Mouse (Mus musculus): ENCODE measurements around the gene Cactin.

The Cactin gene

DNA sequence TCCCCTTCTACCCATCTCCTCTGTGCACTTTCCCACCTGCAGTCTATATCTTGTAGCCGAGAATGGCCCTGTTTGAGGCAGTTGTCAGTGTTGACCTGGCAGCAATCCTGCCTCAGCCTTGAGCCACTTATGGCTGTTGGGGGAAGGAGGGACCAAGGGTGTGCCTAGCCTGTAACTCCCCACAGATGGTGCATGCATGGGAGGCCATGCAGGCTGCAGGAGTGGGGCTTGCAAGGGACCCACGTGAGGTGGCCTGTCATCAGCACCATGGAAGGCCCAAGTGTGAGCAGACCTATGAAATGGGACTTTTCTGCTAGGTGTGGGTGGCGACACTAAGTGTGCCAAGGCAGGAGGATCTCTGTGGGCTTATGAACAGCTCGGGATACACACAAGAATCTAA, 44.2 kb downstream of the Cactin start:
- peak in 1 of 2 experiments; percentile 70 for DNase-seq (ENCODE audit: low spot score in 2 of 2)

GRCm38 (mm10) chr10:81365672-81366476, 45.0 kb downstream of the Cactin start, which contains the start of gene 4930404N11Rik:
Gene 4930404N11Rik, minus strand, starts transcription at chr10:81365816.
- DNase-seq (ENCODE audit: low spot score in 2 of 2): no peak

GRCm38 (mm10) chr10:81366477-81367206, 45.7 kb downstream of the Cactin start:
- DNase-seq (ENCODE audit: low spot score in 2 of 2): no peak

DNA sequence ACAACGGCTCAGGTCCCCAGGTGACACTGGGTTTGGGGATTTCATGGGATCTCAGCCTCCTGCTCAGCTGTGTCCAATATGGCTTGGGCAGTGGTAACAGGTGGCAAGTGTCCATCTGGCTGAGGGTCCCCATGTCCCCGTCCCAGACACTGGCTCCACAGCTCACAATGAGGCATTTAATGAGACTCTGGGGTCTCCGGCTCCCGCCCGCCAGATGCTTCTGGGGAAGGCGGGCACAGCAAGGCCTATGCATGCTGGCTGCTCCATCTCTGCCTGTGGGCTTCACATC, 46.2 kb downstream of the Cactin start:
- no peak for DNase-seq (ENCODE audit: low spot score in 2 of 2)

GRCm38 (mm10) chr10:81375322-81375721, 54.4 kb downstream of the Cactin start:
- no peak for DNase-seq (ENCODE audit: low spot score in 2 of 2)

Measured in left cerebral cortex, adult 9 months (tissue).